Mouse (Mus musculus): Measurements from ENCODE around the gene Akap2.

DNA sequence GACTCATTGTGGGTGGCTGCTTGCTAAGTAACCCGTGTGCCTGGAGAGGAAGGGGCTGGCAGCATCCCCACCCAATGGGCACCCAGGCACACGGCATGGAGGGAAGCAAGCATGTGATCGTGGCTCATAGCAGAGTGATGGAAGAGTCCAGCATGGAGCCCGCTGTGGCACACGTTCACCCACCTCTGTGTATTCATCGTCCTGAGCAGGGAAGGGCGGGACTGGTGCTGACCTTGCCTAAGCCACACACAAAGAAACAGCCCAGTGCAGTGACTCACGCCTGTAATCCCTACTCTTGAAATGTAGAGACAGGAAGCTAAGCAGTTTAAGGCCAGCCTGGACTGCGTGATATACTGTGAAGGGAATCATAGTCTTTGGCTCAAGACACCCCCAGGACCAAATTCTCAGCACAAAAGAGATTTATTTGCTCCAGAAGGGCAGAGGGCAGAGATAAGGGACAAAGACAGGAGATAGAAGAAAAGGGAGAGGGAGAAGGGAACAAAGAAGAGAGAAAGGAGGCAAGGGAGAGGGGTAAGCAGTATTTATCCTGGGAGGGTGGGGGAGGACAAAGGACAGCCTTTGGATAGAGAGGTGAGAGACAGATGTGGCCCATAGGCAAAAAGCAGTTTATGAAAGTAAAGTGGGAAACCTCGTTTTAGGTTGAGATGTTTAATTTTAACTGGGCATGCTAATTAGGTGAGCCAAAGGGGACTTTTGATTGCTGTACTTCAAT is 81.0 kb downstream of the Akap2 start:
- TF ChIP-seq CTCF (IDR thresholded peaks at IDR 0.05; ENCODE audit: low read depth) (no peak), EP300 (optimal IDR thresholded peaks at IDR 0.05) (no peak)

All from stomach, postnatal 0 days (tissue).